ENCODE assay signal across 8 mouse cellular contexts in the genomic region with DNA sequence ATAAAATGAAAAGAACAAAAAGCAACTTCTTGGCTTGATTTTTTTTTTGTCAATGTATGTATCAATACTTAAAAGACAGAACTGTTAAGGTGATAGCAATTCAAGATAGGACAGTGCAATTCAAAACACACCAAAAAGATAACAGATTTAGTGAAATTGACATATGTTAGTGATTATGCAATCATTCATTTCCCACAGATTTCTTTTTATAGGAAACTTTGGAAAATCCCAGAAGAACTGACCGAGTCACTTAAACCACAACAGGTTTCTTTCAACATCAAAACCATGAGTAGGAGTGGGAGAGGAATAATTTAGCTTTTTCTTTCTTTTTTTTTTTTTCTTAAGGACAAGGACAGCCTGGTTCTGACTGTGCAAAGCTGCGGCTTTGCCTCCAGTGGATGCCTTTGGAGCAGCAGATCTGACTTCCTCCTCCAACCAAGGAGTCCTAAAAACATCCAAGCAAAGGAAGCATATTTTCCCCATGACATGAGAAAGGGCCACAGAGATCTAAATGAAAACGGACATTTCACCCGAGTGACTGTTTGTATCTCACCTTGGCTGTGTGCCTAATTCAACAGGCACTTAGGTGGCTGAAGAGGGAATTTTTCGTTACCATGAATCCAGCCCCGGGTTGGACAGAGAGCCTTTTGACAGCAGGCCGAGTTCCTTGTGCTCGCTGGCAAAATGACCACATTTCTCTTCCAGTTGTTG.
DNase-seq lines count a peak whose midpoint lies in the region; ATAC-seq lines count a peak whose summit lies in the region.

No protein-coding gene starts in this region.

- DNase-seq in cerebellum, postnatal 14 days = peak; percentile 8 to 15
- DNase-seq in cerebellum, postnatal 36 days = no peak
- DNase-seq in 3134 (ENCODE audit: extremely low read depth, insufficient read length, low spot score) = peak; percentile 59
- DNase-seq in gastrocnemius, postnatal 14 days = peak; percentile 10
- peak; percentile 16 for DNase-seq in left cerebral cortex, postnatal 4 days
- no peak for DNase-seq in spleen, postnatal 10 days (ENCODE audit: low spot score in 2 of 2)
- DNase-seq in forebrain, embryonic 11.5 days (ENCODE audit: low spot score) = no peak

- no peak overlapping the region for H3K9ac ChIP-seq in intestine, embryonic 16.5 days (ENCODE audit: low read depth, low read length)
- H3K9ac ChIP-seq in forebrain, embryonic 11.5 days (ENCODE audit: low read length) = no peak overlapping the region

- H3K4me2 ChIP-seq in intestine, embryonic 16.5 days (ENCODE audit: low read depth, low read length) = no peak overlapping the region
- no peak overlapping the region for H3K4me2 ChIP-seq in forebrain, embryonic 11.5 days (ENCODE audit: low read depth, low read length, severe bottlenecking)

- 52% methylated on average over 8 of the region's 8 CpGs for WGBS in intestine, embryonic 16.5 days
- WGBS in forebrain, embryonic 11.5 days = 80% methylated on average over 8 of the region's 8 CpGs

- intact Hi-C loops in gastrocnemius, postnatal 14 days (cut with DNase I; ENCODE audit: low total_unique reads) = no loop called here
- intact Hi-C loops in left cerebral cortex, postnatal 4 days (cut with DNase I) = no loop called here

- no peaks in the 10 kb centered on the region for H3K4me1 ChIP-seq in intestine, embryonic 16.5 days (ENCODE audit: control insufficient read depth, insufficient read depth, low read length)
- no peaks in the 10 kb centered on the region for H3K4me1 ChIP-seq in forebrain, embryonic 11.5 days (replicated peaks; ENCODE audit: control insufficient read depth, insufficient read depth, low read length)

- no peaks in the 10 kb centered on the region for H3K36me3 ChIP-seq in intestine, embryonic 16.5 days (ENCODE audit: control insufficient read depth, insufficient read depth, low read length)
- no peaks in the 10 kb centered on the region for H3K36me3 ChIP-seq in forebrain, embryonic 11.5 days (ENCODE audit: control insufficient read depth, insufficient read depth, low read length)

- no peaks in the 10 kb centered on the region for H3K9me3 ChIP-seq in intestine, embryonic 16.5 days (ENCODE audit: control insufficient read depth, low read length)
- no peaks in the 10 kb centered on the region for H3K9me3 ChIP-seq in forebrain, embryonic 11.5 days (ENCODE audit: control insufficient read depth, low read length)

- no peaks in the 10 kb centered on the region for H3K27me3 ChIP-seq in intestine, embryonic 16.5 days (replicated peaks; ENCODE audit: control insufficient read depth, insufficient read depth, low read length)
- no peaks in the 10 kb centered on the region for H3K27me3 ChIP-seq in forebrain, embryonic 11.5 days (ENCODE audit: control insufficient read depth, insufficient read depth, low read length)

- no peak overlapping the region for H3K4me3 ChIP-seq in intestine, embryonic 16.5 days (ENCODE audit: low read length)
- H3K4me3 ChIP-seq in forebrain, embryonic 11.5 days (ENCODE audit: low read depth, low read length) = no peak overlapping the region

- no peak for ATAC-seq in intestine, embryonic 16.5 days
- ATAC-seq in forebrain, embryonic 11.5 days (replicated peaks; ENCODE audit: low FRiP score) = no peak

- H3K27ac ChIP-seq in intestine, embryonic 16.5 days (ENCODE audit: low read length) = no peak overlapping the region
- no peak overlapping the region for H3K27ac ChIP-seq in forebrain, embryonic 11.5 days (ENCODE audit: low read depth, low read length)

Comparison
In these comparisons a context has a peak if more than half of its experiments do, and no peak if none do; other contexts are left out.
1. DNase-seq: peak in cerebellum, postnatal 14 days (2 of 2), 3134 (single experiment), gastrocnemius, postnatal 14 days (single experiment) and left cerebral cortex, postnatal 4 days (single experiment); none in cerebellum, postnatal 36 days (0 of 2), spleen, postnatal 10 days (0 of 2) and forebrain, embryonic 11.5 days (single experiment).